Mouse (Mus musculus) lung, postnatal 14 days (tissue): ENCODE data around the gene Eno2.

ENCODE experiments used
- DNase-seq: peaks from one replicate; pipeline ENCODE4 v3.0.0; 2021

The Eno2 gene

GRCm38 (mm10) chr6:124758849-124759232, 10.6 kb downstream of the Eno2 start:
- no peak for DNase-seq

- DNase-seq, result peak; percentile 39
Observed at GRCm38 (mm10) chr6:124757909-124758848, 11.3 kb downstream of the Eno2 start.

GRCm38 (mm10) chr6:124757351-124757880, 12.1 kb downstream of the Eno2 start:
- DNase-seq, result no peak

GRCm38 (mm10) chr6:124756652-124757350, 12.7 kb downstream of the Eno2 start:
- DNase-seq, result peak; percentile 85

GRCm38 (mm10) chr6:124755831-124756595, 13.5 kb downstream of the Eno2 start, which contains the start of the genes Gm45234 and Atn1:
Gene Gm45234, minus strand, starts transcription at chr6:124756021.
Gene Atn1, minus strand, starts transcription at chr6:124756524.
- peak; percentile 79 for DNase-seq

- DNase-seq, result no peak
Observed at GRCm38 (mm10) chr6:124755306-124755705, 14.2 kb downstream of the Eno2 start.

- no peak for DNase-seq
Observed at GRCm38 (mm10) chr6:124753861-124754260, 15.6 kb downstream of the Eno2 start.

GRCm38 (mm10) chr6:124750405-124750804, 19.1 kb downstream of the Eno2 start:
- no peak for DNase-seq

GRCm38 (mm10) chr6:124746654-124747632, 22.5 kb downstream of the Eno2 start:
- no peak for DNase-seq

GRCm38 (mm10) chr6:124746296-124746605, 23.2 kb downstream of the Eno2 start:
- DNase-seq, result no peak

- DNase-seq, result peak; percentile 95
Observed at GRCm38 (mm10) chr6:124745490-124746295, 23.8 kb downstream of the Eno2 start.

GRCm38 (mm10) chr6:124744755-124745321, 24.6 kb downstream of the Eno2 start:
- no peak for DNase-seq

- DNase-seq, result no peak
Observed at GRCm38 (mm10) chr6:124743647-124744046, 25.8 kb downstream of the Eno2 start.

- no peak for DNase-seq
Observed at GRCm38 (mm10) chr6:124742839-124743514, 26.5 kb downstream of the Eno2 start.

GRCm38 (mm10) chr6:124741842-124742241, 27.6 kb downstream of the Eno2 start:
- no peak for DNase-seq

- peak; percentile 82 for DNase-seq
Observed at GRCm38 (mm10) chr6:124740888-124741761, 28.3 kb downstream of the Eno2 start, which contains the start of gene Grcc10. Gene Grcc10, minus strand, starts transcription at chr6:124741374.

GRCm38 (mm10) chr6:124740211-124740887, 29.1 kb downstream of the Eno2 start:
- peak; percentile 49 for DNase-seq

- DNase-seq, result no peak
Observed at GRCm38 (mm10) chr6:124739231-124739796, 30.2 kb downstream of the Eno2 start.
